Comparison of ENCODE assay signal across 41 mouse cellular contexts in the genomic region with DNA sequence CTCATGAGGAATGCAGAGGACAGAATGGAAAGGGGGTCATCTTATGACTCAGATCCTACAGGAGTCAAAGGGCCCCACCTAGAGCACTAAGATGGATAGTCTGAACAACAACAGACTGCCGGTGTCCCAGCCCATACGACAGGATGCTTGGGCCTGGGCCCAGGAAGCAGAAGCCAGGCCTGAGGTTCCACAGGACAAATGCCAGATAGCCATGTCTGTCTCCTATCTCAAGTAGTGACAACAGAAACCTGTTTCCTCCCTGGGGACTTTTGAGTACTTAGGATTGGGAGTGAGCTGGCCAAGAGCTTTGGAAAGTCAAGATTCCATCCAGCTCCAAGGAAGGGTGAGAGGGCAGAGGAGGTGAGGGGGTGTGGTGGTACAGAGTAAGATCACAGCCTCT. TPM values are rescaled to one million over a fixed set of nuclear protein-coding genes. Genes with fewer than 3 reads are reported as not detected.
DNase-seq lines count a peak whose midpoint lies in the region; ATAC-seq and TF ChIP-seq lines count a peak whose summit lies in the region.
"Had no signal": no experiment of that assay in that cellular context is flagged by ENCODE, and none has a peak within 500 bp of the region (broad histone marks: within the 10 kb centered on the region; RNA-seq: fewer than 3 reads in every experiment).

No protein-coding gene starts in this region.

- TF ChIP-seq POLR2A in heart, adult 2 months (IDR thresholded peaks at IDR 0.05; ENCODE audit: insufficient read depth, low read depth, low read length) = no peak

- no peak overlapping the region for H3K27ac ChIP-seq in heart, adult 2 months
- no peak overlapping the region for H3K27ac ChIP-seq in heart, embryonic 10.5 days
- no peak overlapping the region for H3K27ac ChIP-seq in heart, postnatal 0 days (ENCODE audit: low read depth)
- H3K27ac ChIP-seq: embryonic facial prominence, embryonic 13.5 days; forebrain, embryonic 10.5 days; forebrain, embryonic 15.5 days; hindbrain, embryonic 14.5 days; left cerebral cortex, adult 2 months; limb, embryonic 13.5 days; midbrain, embryonic 13.5 days; neural tube, embryonic 13.5 days; stomach, postnatal 0 days had no signal

- no peaks in the 10 kb centered on the region for H3K79me2 ChIP-seq in heart, adult 2 months (replicated peaks; ENCODE audit: control insufficient read depth, insufficient read depth, low read length)

- WGBS in heart, adult 2 months = 5% methylated on average over 2 of the region's 2 CpGs
- WGBS in heart, embryonic 10.5 days = 26% methylated on average over 2 of the region's 2 CpGs
- WGBS in heart, postnatal 0 days = 17% methylated on average over 2 of the region's 2 CpGs

- H3K4me3 ChIP-seq in heart, adult 2 months = no peak overlapping the region
- H3K4me3 ChIP-seq in heart, embryonic 10.5 days = no peak overlapping the region
- H3K4me3 ChIP-seq in heart, postnatal 0 days (ENCODE audit: low read depth, low read length) = no peak overlapping the region
- H3K4me3 ChIP-seq: embryonic facial prominence, embryonic 13.5 days; forebrain, embryonic 10.5 days; forebrain, embryonic 15.5 days; gastrocnemius, adult 2 months; left cerebral cortex, adult 2 months; limb, embryonic 13.5 days; midbrain, embryonic 13.5 days; neural tube, embryonic 13.5 days had no signal

- TF ChIP-seq CTCF in heart, adult 2 months (IDR thresholded peaks at IDR 0.05) = no peak
- TF ChIP-seq CTCF in heart, postnatal 0 days (IDR thresholded peaks at IDR 0.05; ENCODE audit: low read depth) = no peak

- no peak overlapping the region for H3K9ac ChIP-seq in heart, adult 2 months (ENCODE audit: low read depth, low read length)
- H3K9ac ChIP-seq in heart, postnatal 0 days (replicated peaks; ENCODE audit: low read depth, low read length) = no peak overlapping the region
- H3K9ac ChIP-seq: embryonic facial prominence, embryonic 13.5 days; forebrain, embryonic 15.5 days; hindbrain, embryonic 14.5 days; liver, postnatal 0 days; midbrain, embryonic 13.5 days; neural tube, embryonic 13.5 days had no signal

- H3K4me2 ChIP-seq in heart, postnatal 0 days (ENCODE audit: low read depth, low read length) = no peak overlapping the region
- H3K4me2 ChIP-seq: embryonic facial prominence, embryonic 13.5 days; forebrain, embryonic 15.5 days; hindbrain, embryonic 14.5 days; liver, embryonic 11.5 days; midbrain, embryonic 13.5 days; neural tube, embryonic 13.5 days had no signal

- peaks cover 5% of the 10 kb centered on the region for H3K4me1 ChIP-seq in heart, adult 2 months (ENCODE audit: control insufficient read depth, insufficient read depth, low read length)
- peaks cover 17% of the 10 kb centered on the region for H3K4me1 ChIP-seq in heart, embryonic 10.5 days
- no peaks in the 10 kb centered on the region for H3K4me1 ChIP-seq in heart, postnatal 0 days (ENCODE audit: control insufficient read depth, insufficient read depth)

- peak; percentile 68 to 72 for DNase-seq in cerebellum, postnatal 10 days
- no peak for DNase-seq in cerebellum, adult 8-10 months
- DNase-seq in heart, adult 2 months = peak; percentile 38 to 56
- DNase-seq in heart, embryonic 10.5 days (ENCODE audit: low spot score) = no peak
- peak; percentile 51 for DNase-seq in heart, postnatal 0 days (ENCODE audit: low spot score)
- peak; percentile 49 for DNase-seq in heart, postnatal 4 days
- no peak for DNase-seq in ovary, postnatal 10 days (ENCODE audit: low spot score)
- no peak for DNase-seq in ovary, postnatal 36 days (ENCODE audit: low spot score)
- DNase-seq: adrenal gland, postnatal 25 days; cerebellum, adult 11-12 months; gastrocnemius, adult 2 months; gastrocnemius, postnatal 36 days; kidney, adult 11 months; kidney, postnatal 25 days; liver, postnatal 0 days; lung, postnatal 36 days; retina, postnatal 1 day; right cerebral cortex, postnatal 25 days; thymus, adult 18-20 months; thymus, postnatal 25 days had no signal

- no peaks in the 10 kb centered on the region for H3K27me3 ChIP-seq in heart, adult 2 months (ENCODE audit: control insufficient read depth, insufficient read depth, low read length)
- H3K27me3 ChIP-seq in heart, embryonic 10.5 days (ENCODE audit: insufficient read depth, poor library complexity, severe bottlenecking) = peaks cover 38% of the 10 kb centered on the region
- no peaks in the 10 kb centered on the region for H3K27me3 ChIP-seq in heart, postnatal 0 days (ENCODE audit: control insufficient read depth, insufficient read depth, low read length)
- H3K27me3 ChIP-seq: forebrain, embryonic 15.5 days; midbrain, embryonic 13.5 days had no signal

- TF ChIP-seq EP300 in heart, adult 2 months (IDR thresholded peaks at IDR 0.05; ENCODE audit: insufficient read depth, low read depth, low read length) = no peak
- no peak for TF ChIP-seq EP300 in heart, postnatal 0 days (IDR thresholded peaks at IDR 0.05; ENCODE audit: low read depth)

- no peaks in the 10 kb centered on the region for H3K36me3 ChIP-seq in heart, adult 2 months (ENCODE audit: control insufficient read depth, insufficient read depth, low read length)
- no peaks in the 10 kb centered on the region for H3K36me3 ChIP-seq in heart, embryonic 10.5 days
- H3K36me3 ChIP-seq in heart, postnatal 0 days (replicated peaks; ENCODE audit: control insufficient read depth, insufficient read depth, low read length) = no peaks in the 10 kb centered on the region
- H3K36me3 ChIP-seq: embryonic facial prominence, embryonic 13.5 days; forebrain, embryonic 10.5 days; forebrain, embryonic 15.5 days; limb, embryonic 13.5 days; midbrain, embryonic 13.5 days; neural tube, embryonic 13.5 days had no signal

- no peaks in the 10 kb centered on the region for H3K9me3 ChIP-seq in heart, embryonic 10.5 days
- no peaks in the 10 kb centered on the region for H3K9me3 ChIP-seq in heart, postnatal 0 days (replicated peaks; ENCODE audit: control insufficient read depth, low read length)
- H3K9me3 ChIP-seq: embryonic facial prominence, embryonic 13.5 days; forebrain, embryonic 15.5 days; limb, embryonic 13.5 days; midbrain, embryonic 13.5 days; neural tube, embryonic 13.5 days had no signal

- intact Hi-C loops in heart, adult 2 months (cut with DNase I) = no loop called here

- ATAC-seq in heart, postnatal 0 days (ENCODE audit: insufficient read depth, low read depth) = peak; percentile 41; the same call in 1 of the 2 replicates
- ATAC-seq: forebrain, embryonic 15.5 days; liver, postnatal 0 days; midbrain, embryonic 13.5 days had no signal

RNA-seq across cellular contexts. Expression of a gene that starts 20.3 kb away (rescaled TPM):
- under 1 TPM; 0.34 to 0.48 TPM for total RNA-seq in heart, adult 2 months (2021)
- polyA plus RNA-seq in heart, adult 2 months (2012; rRNA removed) = 0.59 and 0.61 TPM in 2 replicates
- polyA plus RNA-seq in heart, embryonic 10.5 days (2016; fragmentation: Nextera tagmentation; extraction: Ambion mirVana) = 0.23 and 0.27 TPM in 2 replicates
- total RNA-seq in heart, postnatal 0 days (2014; rRNA removed; ENCODE audit: low replicate concordance) = not detected in 2 replicates
- polyA plus RNA-seq in heart, postnatal 0 days (2015; fragmentation: Nextera tagmentation; extraction: Ambion mirVana) = 0.25 and 0.40 TPM in 2 replicates
- total RNA-seq in heart, postnatal 4 days (2021) = under 1 TPM; 0.56 to 0.60 TPM
- total RNA-seq: common myeloid progenitor, adult 5-6 weeks; megakaryocyte, adult 5-6 weeks had no signal
- polyA plus RNA-seq: C2C12; liver, embryonic 11.5 days; liver, postnatal 0 days had no signal

RNA-seq across cellular contexts. Expression of a gene that starts 32.1 kb away (rescaled TPM):
- total RNA-seq in heart, adult 2 months (2021) = under 1 TPM; 0.55 to 0.70 TPM
- 2.8 and 3.0 TPM in 2 replicates for polyA plus RNA-seq in heart, adult 2 months (2012; rRNA removed)
- 1.1 and 2.4 TPM in 2 replicates for polyA plus RNA-seq in heart, embryonic 10.5 days (2016; fragmentation: Nextera tagmentation; extraction: Ambion mirVana)
- total RNA-seq in heart, postnatal 0 days (2014; rRNA removed; ENCODE audit: low replicate concordance) = 3.6 and 9.1 TPM in 2 replicates
- polyA plus RNA-seq in heart, postnatal 0 days (2015; fragmentation: Nextera tagmentation; extraction: Ambion mirVana) = 1.3 and 1.4 TPM in 2 replicates
- under 1 TPM; 0.62 to 0.83 TPM for total RNA-seq in heart, postnatal 4 days (2021)

RNA-seq across cellular contexts. Expression of a gene that starts 40.3 kb away (rescaled TPM):
- total RNA-seq in heart, adult 2 months (2021) = 10 to 100 TPM; 13.1 to 14.0 TPM
- 18.9 and 21.7 TPM in 2 replicates for polyA plus RNA-seq in heart, adult 2 months (2012; rRNA removed)
- polyA plus RNA-seq in heart, embryonic 10.5 days (2016; fragmentation: Nextera tagmentation; extraction: Ambion mirVana) = 52.0 and 59.8 TPM in 2 replicates
- 15.2 and 17.6 TPM in 2 replicates for total RNA-seq in heart, postnatal 0 days (2014; rRNA removed; ENCODE audit: low replicate concordance)
- polyA plus RNA-seq in heart, postnatal 0 days (2015; fragmentation: Nextera tagmentation; extraction: Ambion mirVana) = 15.8 and 16.1 TPM in 2 replicates
- total RNA-seq in heart, postnatal 4 days (2021) = 10 to 100 TPM; 17.5 to 18.0 TPM

RNA-seq across cellular contexts. Expression of a gene that starts 41.7 kb away (rescaled TPM):
- not detected for total RNA-seq in heart, adult 2 months (2021)
- polyA plus RNA-seq in heart, adult 2 months (2012; rRNA removed) = 0.50 and 0.62 TPM in 2 replicates
- polyA plus RNA-seq in heart, embryonic 10.5 days (2016; fragmentation: Nextera tagmentation; extraction: Ambion mirVana) = 0.19 and 0.34 TPM in 2 replicates
- not detected in 2 replicates for total RNA-seq in heart, postnatal 0 days (2014; rRNA removed; ENCODE audit: low replicate concordance)
- 0.22 TPM in 1 of 2 replicates, not detected in the other for polyA plus RNA-seq in heart, postnatal 0 days (2015; fragmentation: Nextera tagmentation; extraction: Ambion mirVana)
- not detected for total RNA-seq in heart, postnatal 4 days (2021)
- total RNA-seq: adrenal gland, adult 18-20 months; adrenal gland, postnatal 25 days; CH12.LX; common myeloid progenitor, adult 5-6 weeks; gastrocnemius, adult 2 months; gastrocnemius, postnatal 36 days; hematopoietic stem cell, adult 5-6 weeks; layer of hippocampus, adult 18-20 months; layer of hippocampus, postnatal 10 days; left cerebral cortex, adult 2 months; left cerebral cortex, postnatal 36 days; megakaryocyte, adult 5-6 weeks had no signal
- polyA plus RNA-seq: embryonic facial prominence, embryonic 13.5 days; frontal cortex, adult 2 months; hindbrain, embryonic 14.5 days; limb, embryonic 13.5 days; lung, embryonic 16.5 days had no signal

RNA-seq across cellular contexts. Expression of a gene that starts 52.0 kb away (rescaled TPM):
- total RNA-seq in heart, adult 2 months (2021) = 100 to 1,000 TPM; 107 to 121 TPM
- 46.1 and 77.8 TPM in 2 replicates for polyA plus RNA-seq in heart, adult 2 months (2012; rRNA removed)
- polyA plus RNA-seq in heart, embryonic 10.5 days (2016; fragmentation: Nextera tagmentation; extraction: Ambion mirVana) = 194 and 211 TPM in 2 replicates
- total RNA-seq in heart, postnatal 0 days (2014; rRNA removed; ENCODE audit: low replicate concordance) = 82.2 and 98.5 TPM in 2 replicates
- 163 and 173 TPM in 2 replicates for polyA plus RNA-seq in heart, postnatal 0 days (2015; fragmentation: Nextera tagmentation; extraction: Ambion mirVana)
- 100 to 1,000 TPM; 223 to 232 TPM for total RNA-seq in heart, postnatal 4 days (2021)

Comparison
In these comparisons a context has a peak if more than half of its experiments do, and no peak if none do; other contexts are left out.
1. DNase-seq: peak in cerebellum, postnatal 10 days (2 of 2), heart, adult 2 months (2 of 2), heart, postnatal 0 days (single experiment) and heart, postnatal 4 days (single experiment); none in cerebellum, adult 8-10 months (single experiment), heart, embryonic 10.5 days (single experiment), ovary, postnatal 10 days (single experiment) and ovary, postnatal 36 days (single experiment).